18 mouse cellular contexts compared by ENCODE assay signal in genomic region chr7:74330858-74331726, GRCm38 (mm10).
A peak's percentile ranks its signal among the peaks of the same experiment; 100 is the strongest.
DNase-seq lines count a peak whose midpoint lies in the region; ATAC-seq lines count a peak whose summit lies in the region.
"Had no signal": no experiment of that assay in that cellular context is flagged by ENCODE, and none has a peak within 500 bp of the region (broad histone marks: within the 10 kb centered on the region; RNA-seq: fewer than 3 reads in every experiment).

No protein-coding gene starts in this region.

- no peaks in the 10 kb centered on the region for H3K36me3 ChIP-seq in hindbrain, embryonic 11.5 days (ENCODE audit: control insufficient read depth, insufficient read depth, low read length)
- no peaks in the 10 kb centered on the region for H3K36me3 ChIP-seq in hindbrain, embryonic 14.5 days (replicated peaks; ENCODE audit: control insufficient read depth, insufficient read depth)
- H3K36me3 ChIP-seq in embryonic facial prominence, embryonic 11.5 days (replicated peaks; ENCODE audit: control insufficient read depth, insufficient read depth, low read depth, low read length) = no peaks in the 10 kb centered on the region
- H3K36me3 ChIP-seq in limb, embryonic 11.5 days (ENCODE audit: control insufficient read depth, insufficient read depth, low read length) = no peaks in the 10 kb centered on the region
- H3K36me3 ChIP-seq in intestine, embryonic 15.5 days = no peaks in the 10 kb centered on the region

- H3K9ac ChIP-seq in hindbrain, embryonic 11.5 days (ENCODE audit: low read depth, low read length) = no peak overlapping the region
- H3K9ac ChIP-seq in hindbrain, embryonic 14.5 days = no peak overlapping the region
- no peak overlapping the region for H3K9ac ChIP-seq in embryonic facial prominence, embryonic 11.5 days (replicated peaks; ENCODE audit: low read length)
- H3K9ac ChIP-seq in limb, embryonic 11.5 days (ENCODE audit: low read length) = no peak overlapping the region
- H3K9ac ChIP-seq in intestine, embryonic 15.5 days = no peak overlapping the region
- H3K9ac ChIP-seq: heart, embryonic 12.5 days; lung, embryonic 14.5 days had no signal

- no peak for DNase-seq in hindbrain, embryonic 11.5 days (ENCODE audit: low spot score)
- DNase-seq in hindbrain, embryonic 14.5 days (ENCODE audit: low spot score) = no peak
- DNase-seq in 3T3-L1 (ENCODE audit: low read depth, low spot score) (peak; percentile 53), adipocyte (ENCODE audit: low spot score) (no peak)
- DNase-seq in embryonic facial prominence, embryonic 11.5 days (ENCODE audit: low spot score) = peak; percentile 69
- DNase-seq in limb, embryonic 11.5 days (ENCODE audit: low spot score) = peak; percentile 37
- DNase-seq in adrenal gland, adult 18-20 months (ENCODE audit: low spot score in 2 of 2) = no peak
- DNase-seq: adrenal gland, adult 8-10 months; cerebellum, adult 9-11 months; gastrocnemius, postnatal 14 days; heart, postnatal 4 days; kidney, postnatal 14 days; left cerebral cortex, postnatal 4 days; lung, embryonic 14.5 days; thymus, postnatal 4 days had no signal

- no peaks in the 10 kb centered on the region for H3K27me3 ChIP-seq in hindbrain, embryonic 11.5 days (ENCODE audit: control insufficient read depth, insufficient read depth, low read length)
- H3K27me3 ChIP-seq in hindbrain, embryonic 14.5 days (ENCODE audit: control insufficient read depth, insufficient read depth, low read length) = no peaks in the 10 kb centered on the region
- no peaks in the 10 kb centered on the region for H3K27me3 ChIP-seq in embryonic facial prominence, embryonic 11.5 days (ENCODE audit: control insufficient read depth, insufficient read depth, low read length)
- no peaks in the 10 kb centered on the region for H3K27me3 ChIP-seq in limb, embryonic 11.5 days (ENCODE audit: control insufficient read depth, insufficient read depth, low read length)
- no peaks in the 10 kb centered on the region for H3K27me3 ChIP-seq in intestine, embryonic 15.5 days (replicated peaks)
- H3K27me3 ChIP-seq: heart, embryonic 12.5 days had no signal

- H3K9me3 ChIP-seq in hindbrain, embryonic 11.5 days (ENCODE audit: control insufficient read depth, low read length) = no peaks in the 10 kb centered on the region
- H3K9me3 ChIP-seq in hindbrain, embryonic 14.5 days (ENCODE audit: control insufficient read depth, low read length) = no peaks in the 10 kb centered on the region
- H3K9me3 ChIP-seq in embryonic facial prominence, embryonic 11.5 days (replicated peaks; ENCODE audit: control insufficient read depth, low read length) = no peaks in the 10 kb centered on the region
- no peaks in the 10 kb centered on the region for H3K9me3 ChIP-seq in limb, embryonic 11.5 days (ENCODE audit: control insufficient read depth, low read length)
- no peaks in the 10 kb centered on the region for H3K9me3 ChIP-seq in intestine, embryonic 15.5 days
- H3K9me3 ChIP-seq: heart, embryonic 12.5 days had no signal

- 56% methylated on average over 7 of the region's 7 CpGs for WGBS in hindbrain, embryonic 11.5 days
- WGBS in hindbrain, embryonic 14.5 days = 57% methylated on average over 7 of the region's 7 CpGs
- 56% methylated on average over 7 of the region's 7 CpGs for WGBS in embryonic facial prominence, embryonic 11.5 days
- WGBS in limb, embryonic 11.5 days = 43% methylated on average over 7 of the region's 7 CpGs
- 56% methylated on average over 7 of the region's 7 CpGs for WGBS in intestine, embryonic 15.5 days

- no peak overlapping the region for H3K4me3 ChIP-seq in hindbrain, embryonic 11.5 days (ENCODE audit: low read depth, low read length)
- no peak overlapping the region for H3K4me3 ChIP-seq in hindbrain, embryonic 14.5 days (replicated peaks; ENCODE audit: low read length)
- no peak overlapping the region for H3K4me3 ChIP-seq in embryonic facial prominence, embryonic 11.5 days (ENCODE audit: low read depth, low read length)
- H3K4me3 ChIP-seq in limb, embryonic 11.5 days (ENCODE audit: low read depth, low read length) = no peak overlapping the region
- no peak overlapping the region for H3K4me3 ChIP-seq in intestine, embryonic 15.5 days (replicated peaks)
- H3K4me3 ChIP-seq: erythroblast, embryonic 14.5 days; heart, embryonic 12.5 days had no signal

- H3K27ac ChIP-seq in hindbrain, embryonic 11.5 days (ENCODE audit: low read depth, low read length) = no peak overlapping the region
- no peak overlapping the region for H3K27ac ChIP-seq in hindbrain, embryonic 14.5 days
- no peak overlapping the region for H3K27ac ChIP-seq in embryonic facial prominence, embryonic 11.5 days (replicated peaks; ENCODE audit: low read depth, low read length)
- no peak overlapping the region for H3K27ac ChIP-seq in limb, embryonic 11.5 days (replicated peaks; ENCODE audit: low read depth, low read length)
- no peak overlapping the region for H3K27ac ChIP-seq in intestine, embryonic 15.5 days

- H3K4me1 ChIP-seq in hindbrain, embryonic 11.5 days (replicated peaks; ENCODE audit: control insufficient read depth, insufficient read depth, low read length) = no peaks in the 10 kb centered on the region
- peaks cover 20% of the 10 kb centered on the region for H3K4me1 ChIP-seq in hindbrain, embryonic 14.5 days (replicated peaks; ENCODE audit: control insufficient read depth, insufficient read depth, low read length)
- no peaks in the 10 kb centered on the region for H3K4me1 ChIP-seq in embryonic facial prominence, embryonic 11.5 days (ENCODE audit: control insufficient read depth, insufficient read depth, low read length)
- H3K4me1 ChIP-seq in limb, embryonic 11.5 days (ENCODE audit: control insufficient read depth, insufficient read depth, low read length) = peaks cover 2% of the 10 kb centered on the region; the same call in 1 of the 2 replicates
- H3K4me1 ChIP-seq in intestine, embryonic 15.5 days (replicated peaks) = no peaks in the 10 kb centered on the region
- H3K4me1 ChIP-seq: heart, embryonic 12.5 days had no signal

- 0 out of 2 replicates have a peak, but pooled peaks have one; percentile 27 for ATAC-seq in hindbrain, embryonic 11.5 days (ENCODE audit: low FRiP score)
- no peak for ATAC-seq in hindbrain, embryonic 14.5 days (ENCODE audit: low FRiP score)
- ATAC-seq in embryonic facial prominence, embryonic 11.5 days (replicated peaks; ENCODE audit: insufficient number of reproducible peaks, low FRiP score, low TSS enrichment, low read depth) = 0 out of 2 replicates have a peak, but pooled peaks have one; percentile 59
- ATAC-seq in limb, embryonic 11.5 days (ENCODE audit: insufficient number of reproducible peaks, low FRiP score, low TSS enrichment, low read depth) = peak; percentile 71; the same call in 1 of the 2 replicates
- ATAC-seq in intestine, embryonic 15.5 days = no peak

- no peak overlapping the region for H3K4me2 ChIP-seq in hindbrain, embryonic 11.5 days (replicated peaks; ENCODE audit: low read depth, low read length)
- H3K4me2 ChIP-seq in hindbrain, embryonic 14.5 days (replicated peaks) = no peak overlapping the region
- no peak overlapping the region for H3K4me2 ChIP-seq in embryonic facial prominence, embryonic 11.5 days (ENCODE audit: low read depth, low read length)
- no peak overlapping the region for H3K4me2 ChIP-seq in limb, embryonic 11.5 days (ENCODE audit: low read depth, severe bottlenecking)
- H3K4me2 ChIP-seq in intestine, embryonic 15.5 days (replicated peaks) = no peak overlapping the region
- H3K4me2 ChIP-seq: heart, embryonic 12.5 days; lung, embryonic 14.5 days had no signal

Comparison
In these comparisons a context has a peak if more than half of its experiments do, and no peak if none do; other contexts are left out.
1. ATAC-seq: peak in hindbrain, embryonic 11.5 days (single experiment), embryonic facial prominence, embryonic 11.5 days (single experiment) and limb, embryonic 11.5 days (single experiment); none in hindbrain, embryonic 14.5 days (single experiment) and intestine, embryonic 15.5 days (single experiment).
2. DNase-seq: peak in 3T3-L1 (single experiment), embryonic facial prominence, embryonic 11.5 days (single experiment) and limb, embryonic 11.5 days (single experiment); none in hindbrain, embryonic 11.5 days (single experiment), hindbrain, embryonic 14.5 days (single experiment), adipocyte (single experiment) and adrenal gland, adult 18-20 months (0 of 2).